Mouse (Mus musculus): ENCODE measurements around the gene Huwe1.

The Huwe1 gene

DNA sequence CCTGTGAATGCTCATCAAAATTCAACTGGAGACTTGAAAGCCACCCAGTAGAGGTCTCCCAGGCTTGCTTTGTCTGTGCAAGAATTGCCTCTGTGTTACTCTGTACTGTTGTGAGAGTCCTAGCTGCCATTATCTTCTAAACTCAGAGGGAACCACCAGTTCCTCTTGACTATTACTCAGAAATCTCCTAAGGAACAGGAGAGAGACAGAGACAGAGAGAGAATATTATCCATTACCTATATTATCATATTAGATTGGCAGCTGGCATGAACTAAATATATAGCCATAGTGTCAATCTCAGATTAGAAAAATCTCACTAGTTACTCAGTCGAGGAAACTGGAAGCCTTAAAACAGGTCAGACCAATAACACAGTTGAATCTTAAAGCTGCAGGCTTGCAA, 149.6 kb downstream of the Huwe1 start:
- DNase-seq (ENCODE audit: low spot score in 2 of 2): no peak

- no peak for DNase-seq (ENCODE audit: low spot score in 2 of 2)
These were observed 150.6 kb downstream of the Huwe1 start for GRCm38 (mm10) chrX:151951181-151951580.
